Mouse (Mus musculus): Measurements from ENCODE around the gene Ube3a. TPM values are rescaled to one million over a fixed set of nuclear protein-coding genes. Genes with fewer than 3 reads are reported as not detected.

Ube3a gene
- total and polyA plus RNA-seq, 3 experiments, result 35.6 to 83.3 (median 45.5) TPM

GRCm38 (mm10) chr7:59245541-59245940 is 17.0 kb downstream of the Ube3a start:
- in situ Hi-C loops (cut with MboI; ENCODE audit: low pct_ligation_motif_present, low pct_unique_long_range_greater_than_20kb, low sequenced_read_pairs) (loop anchor here (10.0 kb wide), 1 partner anchor 59 kb away; no protein-coding TSS in a partner anchor), dilution Hi-C loops (cut with MboI; ENCODE audit: extremely low pct_ligation_motif_present, extremely low pct_unique_long_range_greater_than_20kb, low sequenced_read_pairs) (no loop called here)
- DNase-seq (ENCODE audit: extremely low read depth), result peak; percentile 29
- no peak overlapping the region for H3K27ac ChIP-seq (ENCODE audit: insufficient read depth, low read depth)
- no peak overlapping the region for H3K4me2 ChIP-seq (ENCODE audit: insufficient read depth, low read depth, poor library complexity, severe bottlenecking)
- no peak overlapping the region for H3K9ac ChIP-seq (ENCODE audit: insufficient read depth, low read depth)
- peaks cover 0 to 22% of the 10 kb centered on the region in 2 experiments for H3K36me3 ChIP-seq (replicated peaks in 1 of 2; ENCODE audit: control insufficient read depth in 1 of 2, insufficient read depth in 1 of 2, low read length in 1 of 2)
- no peak overlapping the region for H3K4me3 ChIP-seq (replicated peaks in 1 of 3; ENCODE audit: low read depth in 2 of 3, low read length in 2 of 3, poor library complexity in 1 of 3)
- no peak for TF ChIP-seq NRF1 (IDR thresholded peaks at IDR 0.05; ENCODE audit: low read depth, low read length)
- no peak; the same call in 1 of the 2 replicates for TF ChIP-seq RAD21 (IDR thresholded peaks at IDR 0.05; ENCODE audit: low read depth, low read length)
- no peak for TF ChIP-seq SIN3A (IDR thresholded peaks at IDR 0.05; ENCODE audit: low read length)
- peak in 1 of 2 experiments; percentile 36; a peak in 1 of 4 replicates for TF ChIP-seq CTCF (conservative IDR thresholded peaks at IDR 0.05 in 1 of 2, IDR thresholded peaks at IDR 0.05 in 1 of 2; ENCODE audit: low read depth in 2 of 2, low read length in 2 of 2)
- no peaks in the 10 kb centered on the region for H3K9me3 ChIP-seq (replicated peaks; ENCODE audit: low read length)
- peaks cover 0 to 8% of the 10 kb centered on the region in 2 experiments; a peak in 1 of 4 replicates for H3K4me1 ChIP-seq (ENCODE audit: control insufficient read depth in 1 of 2, insufficient read depth in 2 of 2)
- no peaks in the 10 kb centered on the region for H3K27me3 ChIP-seq (replicated peaks)
- H3K79me2 ChIP-seq (replicated peaks; ENCODE audit: control insufficient read depth, extremely low read depth, insufficient read depth, poor library complexity, severe bottlenecking), result peaks cover 11% of the 10 kb centered on the region

- no peaks in the 10 kb centered on the region for H3K4me1 ChIP-seq (ENCODE audit: control insufficient read depth in 1 of 2, insufficient read depth in 2 of 2)
- H3K4me3 ChIP-seq (replicated peaks in 1 of 3; ENCODE audit: low read depth in 2 of 3, low read length in 2 of 3, poor library complexity in 1 of 3), result no peak overlapping the region
- H3K9me3 ChIP-seq (replicated peaks; ENCODE audit: low read length), result no peaks in the 10 kb centered on the region
- TF ChIP-seq HCFC1 (IDR thresholded peaks at IDR 0.05; ENCODE audit: low read depth, low read length), result no peak
- no peak for TF ChIP-seq MAZ (IDR thresholded peaks at IDR 0.05; ENCODE audit: low read depth, low read length)
- no peak for TF ChIP-seq CHD2 (IDR thresholded peaks at IDR 0.05; ENCODE audit: low read length)
- no peak for TF ChIP-seq E2F4 (IDR thresholded peaks at IDR 0.05; ENCODE audit: insufficient replicate concordance, low read depth, low read length)
- TF ChIP-seq USF1 (IDR thresholded peaks at IDR 0.05; ENCODE audit: low read depth, low read length), result no peak
- TF ChIP-seq BHLHE40 (IDR thresholded peaks at IDR 0.05; ENCODE audit: low read depth, low read length), result no peak
- no peak for TF ChIP-seq POLR2AphosphoS2 (IDR thresholded peaks at IDR 0.05; ENCODE audit: low read depth, low read length)
- TF ChIP-seq RAD21 (IDR thresholded peaks at IDR 0.05; ENCODE audit: low read depth, low read length), result no peak
- no peak for TF ChIP-seq KAT2A (IDR thresholded peaks at IDR 0.05; ENCODE audit: insufficient replicate concordance, low read length)
- TF ChIP-seq TBP (conservative IDR thresholded peaks at IDR 0.05; ENCODE audit: low read depth, low read length), result no peak
- TF ChIP-seq MEF2A (IDR thresholded peaks at IDR 0.05; ENCODE audit: borderline replicate concordance, low read depth, low read length), result no peak
- TF ChIP-seq CHD1 (IDR thresholded peaks at IDR 0.05; ENCODE audit: low read depth, low read length), result no peak
- TF ChIP-seq ZMIZ1 (IDR thresholded peaks at IDR 0.05; ENCODE audit: low read depth, low read length), result no peak
- no peak for TF ChIP-seq JUND (conservative IDR thresholded peaks at IDR 0.05; ENCODE audit: low read depth, low read length)
- TF ChIP-seq EP300 (IDR thresholded peaks at IDR 0.05; ENCODE audit: low read length), result no peak
- peaks cover 11% of the 10 kb centered on the region for H3K79me2 ChIP-seq (replicated peaks; ENCODE audit: control insufficient read depth, extremely low read depth, insufficient read depth, poor library complexity, severe bottlenecking)
- H3K27me3 ChIP-seq (replicated peaks), result no peaks in the 10 kb centered on the region
- in situ Hi-C loops (cut with MboI; ENCODE audit: low pct_ligation_motif_present, low pct_unique_long_range_greater_than_20kb, low sequenced_read_pairs) (no loop called here), dilution Hi-C loops (cut with MboI; ENCODE audit: extremely low pct_ligation_motif_present, extremely low pct_unique_long_range_greater_than_20kb, low sequenced_read_pairs) (no loop called here)
- H3K27ac ChIP-seq (ENCODE audit: insufficient read depth, low read depth), result no peak overlapping the region
- H3K36me3 ChIP-seq (replicated peaks in 1 of 2; ENCODE audit: control insufficient read depth in 1 of 2, insufficient read depth in 1 of 2, low read length in 1 of 2), result peaks cover 5 to 40% of the 10 kb centered on the region in 2 experiments
- no peak for DNase-seq (ENCODE audit: extremely low read depth)
- no peak overlapping the region for H3K9ac ChIP-seq (ENCODE audit: insufficient read depth, low read depth)
- H3K4me2 ChIP-seq (ENCODE audit: insufficient read depth, low read depth, poor library complexity, severe bottlenecking), result no peak overlapping the region
Measured at GRCm38 (mm10) chr7:59253373-59253772, 24.8 kb downstream of the Ube3a start.
